Mouse (Mus musculus) lung, postnatal 0 days (tissue): ENCODE data around the gene Lrrc39.

Source experiments
- CTCF ChIP-seq: IDR thresholded peaks from 2 replicates; pipeline ENCODE4 v1.5.1; 2016; ENCODE audit warnings: antibody characterized with exemption, mild to moderate bottlenecking
- EP300 ChIP-seq: IDR thresholded peaks from 2 replicates; pipeline ENCODE4 v1.6.1; 2016; ENCODE audit warnings: antibody characterized with exemption, mild to moderate bottlenecking, control low read depth

DNA sequence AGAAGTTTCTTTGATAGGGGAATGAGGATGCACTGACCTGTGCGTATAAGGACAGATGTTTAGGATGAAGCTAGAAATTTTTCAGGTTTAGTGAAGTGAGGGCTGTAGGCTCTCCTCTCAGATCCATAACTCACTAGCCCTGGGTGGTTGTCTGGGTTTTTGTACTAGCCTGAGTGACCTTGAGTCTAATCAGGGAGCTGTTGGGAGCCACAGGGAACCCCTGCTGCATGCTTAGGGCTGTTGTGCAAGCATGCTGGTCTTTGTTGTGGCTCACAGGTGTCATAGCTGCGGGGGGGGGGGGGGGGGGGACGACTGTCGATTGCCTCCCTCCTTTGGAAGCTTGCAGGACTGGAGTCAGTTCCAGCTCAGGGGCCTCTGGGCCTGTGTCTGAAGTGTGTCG, 33.0 kb upstream of the Lrrc39 start:
- no peak for TF ChIP-seq CTCF
- no peak for TF ChIP-seq EP300
